Mouse (Mus musculus): ENCODE data around the gene Yeats4. TPM values are rescaled to one million over a fixed set of nuclear protein-coding genes. Genes with fewer than 3 reads are reported as not detected.

Yeats4 gene
- polyA plus RNA-seq, 1 experiment from 2014 or later: 131 TPM

DNA sequence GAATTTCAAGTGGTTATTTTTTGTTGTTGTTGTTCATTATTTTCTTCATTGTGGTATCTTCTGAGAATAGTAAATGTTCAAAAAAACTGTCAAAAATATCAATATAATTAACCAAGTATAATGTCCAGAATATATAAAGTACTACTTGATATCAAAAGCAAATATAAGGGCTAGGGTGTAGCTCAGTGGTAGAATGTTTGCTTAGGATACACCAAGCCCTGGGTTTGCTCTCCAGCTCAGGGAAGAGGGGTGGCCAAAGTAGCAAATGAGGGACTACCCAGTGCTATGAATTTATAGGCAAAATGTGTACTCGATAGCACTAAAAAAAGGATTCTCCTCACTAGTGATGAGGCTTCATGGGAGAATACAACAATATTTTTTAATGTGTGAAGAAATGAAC lies 51.2 kb downstream of the Yeats4 start:
- Histone ChIP-seq H3K4me1 (ENCODE audit: control insufficient read depth, insufficient read depth, low read length) (no peaks in the 10 kb centered on the region), H3K4me2 (ENCODE audit: low read depth, severe bottlenecking) (no peak overlapping the region), H3K9me3 (ENCODE audit: control insufficient read depth, low read length) (no peaks in the 10 kb centered on the region), H3K4me3 (ENCODE audit: low read depth, low read length) (no peak overlapping the region), H3K27ac (replicated peaks; ENCODE audit: low read depth, low read length) (no peak overlapping the region), H3K36me3 (ENCODE audit: control insufficient read depth, insufficient read depth, low read length) (no peaks in the 10 kb centered on the region), H3K9ac (ENCODE audit: low read length) (no peak overlapping the region), H3K27me3 (ENCODE audit: control insufficient read depth, insufficient read depth, low read length) (no peaks in the 10 kb centered on the region)
- 96% methylated on average over 1 of the region's 1 CpGs for whole genome bisulfite sequencing
- ATAC-seq (ENCODE audit: insufficient number of reproducible peaks, low FRiP score, low TSS enrichment, low read depth) (no peak), DNase-seq (ENCODE audit: low spot score) (no peak)

GRCm38 (mm10) chr10:117172069-117172468 lies 52.2 kb downstream of the Yeats4 start:
- Histone ChIP-seq H3K36me3 (ENCODE audit: control insufficient read depth, insufficient read depth, low read length) (no peaks in the 10 kb centered on the region), H3K27me3 (ENCODE audit: control insufficient read depth, insufficient read depth, low read length) (no peaks in the 10 kb centered on the region), H3K9ac (ENCODE audit: low read length) (no peak overlapping the region), H3K27ac (replicated peaks; ENCODE audit: low read depth, low read length) (no peak overlapping the region), H3K4me1 (ENCODE audit: control insufficient read depth, insufficient read depth, low read length) (no peaks in the 10 kb centered on the region), H3K4me2 (ENCODE audit: low read depth, severe bottlenecking) (no peak overlapping the region), H3K9me3 (ENCODE audit: control insufficient read depth, low read length) (no peaks in the 10 kb centered on the region), H3K4me3 (ENCODE audit: low read depth, low read length) (no peak overlapping the region)
- no peak for ATAC-seq (ENCODE audit: insufficient number of reproducible peaks, low FRiP score, low TSS enrichment, low read depth)
- no peak for DNase-seq (ENCODE audit: low spot score)
- 46% methylated on average over 3 of the region's 3 CpGs for WGBS

GRCm38 (mm10) chr10:117166785-117167425 lies 57.4 kb downstream of the Yeats4 start:
- Histone ChIP-seq H3K27ac (replicated peaks; ENCODE audit: low read depth, low read length) (no peak overlapping the region), H3K9ac (ENCODE audit: low read length) (no peak overlapping the region), H3K4me3 (ENCODE audit: low read depth, low read length) (no peak overlapping the region), H3K9me3 (ENCODE audit: control insufficient read depth, low read length) (no peaks in the 10 kb centered on the region), H3K4me1 (ENCODE audit: control insufficient read depth, insufficient read depth, low read length) (no peaks in the 10 kb centered on the region), H3K4me2 (ENCODE audit: low read depth, severe bottlenecking) (no peak overlapping the region), H3K36me3 (ENCODE audit: control insufficient read depth, insufficient read depth, low read length) (no peaks in the 10 kb centered on the region), H3K27me3 (ENCODE audit: control insufficient read depth, insufficient read depth, low read length) (no peaks in the 10 kb centered on the region)
- DNase-seq (ENCODE audit: low spot score) (no peak), ATAC-seq (ENCODE audit: insufficient number of reproducible peaks, low FRiP score, low TSS enrichment, low read depth) (0 out of 2 replicates have a peak, but pooled peaks have one; percentile 17)
- 79% methylated on average over 11 of the region's 11 CpGs for WGBS

Other genes starting within 250 kb of the Yeats4 start
- 0.23 and 0.31 TPM in 2 replicates for gene Best3, start 238.2 kb downstream of the Yeats4 start, polyA plus RNA-seq (2014; fragmentation: Nextera tagmentation; extraction: Ambion mirVana)
- 0.11 TPM in 1 of 2 replicates, not detected in the other for gene Lrrc10, start 179.2 kb downstream of the Yeats4 start, polyA plus RNA-seq (2014; fragmentation: Nextera tagmentation; extraction: Ambion mirVana)
- gene Cct2, start 160.7 kb downstream of the Yeats4 start, polyA plus RNA-seq (2014; fragmentation: Nextera tagmentation; extraction: Ambion mirVana): 360 and 362 TPM in 2 replicates
- gene Frs2, start 76.0 kb downstream of the Yeats4 start, polyA plus RNA-seq (2014; fragmentation: Nextera tagmentation; extraction: Ambion mirVana): 24.9 and 27.9 TPM in 2 replicates
- 0.17 and 0.23 TPM in 2 replicates for gene 9530003J23Rik, start 14.2 kb upstream of the Yeats4 start, polyA plus RNA-seq (2014; fragmentation: Nextera tagmentation; extraction: Ambion mirVana)
- 10.0 and 11.7 TPM in 2 replicates for gene Lyz2, start 57.8 kb upstream of the Yeats4 start, polyA plus RNA-seq (2014; fragmentation: Nextera tagmentation; extraction: Ambion mirVana)
- not detected in 2 replicates for gene Lyz1, start 68.4 kb upstream of the Yeats4 start, polyA plus RNA-seq (2014; fragmentation: Nextera tagmentation; extraction: Ambion mirVana)
- 225 and 251 TPM in 2 replicates for gene Cpsf6, start 155.5 kb upstream of the Yeats4 start, polyA plus RNA-seq (2014; fragmentation: Nextera tagmentation; extraction: Ambion mirVana)

Data from limb, embryonic 11.5 days (tissue).